Mouse (Mus musculus): ENCODE results near the gene Zfhx3. TPM values are rescaled to one million over a fixed set of nuclear protein-coding genes. Genes with fewer than 3 reads are reported as not detected.

Gene Zfhx3
- polyA plus RNA-seq, 1 experiment from 2014 or later: 17.8 TPM

- no peak overlapping the region for H3K4me3 ChIP-seq (ENCODE audit: low read length)
- H3K27me3 ChIP-seq (replicated peaks; ENCODE audit: control insufficient read depth, insufficient read depth, low read length): no peaks in the 10 kb centered on the region
- no peak overlapping the region for H3K4me2 ChIP-seq (ENCODE audit: low read length)
- H3K9me3 ChIP-seq (ENCODE audit: control insufficient read depth, low read length): no peaks in the 10 kb centered on the region
- no peaks in the 10 kb centered on the region for H3K4me1 ChIP-seq (ENCODE audit: control insufficient read depth, insufficient read depth, low read depth, low read length)
- H3K27ac ChIP-seq (ENCODE audit: low read depth, low read length): no peak overlapping the region
- WGBS: 78% methylated on average over 12 of the region's 12 CpGs
- no peak for ATAC-seq
- no peak overlapping the region for H3K9ac ChIP-seq (ENCODE audit: low read depth, low read length)
- no peaks in the 10 kb centered on the region for H3K36me3 ChIP-seq (ENCODE audit: control insufficient read depth, insufficient read depth, low read length)
These were observed 119.5 kb downstream of the Zfhx3 start for GRCm38 (mm10) chr8:108061972-108062371.

GRCm38 (mm10) chr8:108067111-108067510 lies 124.7 kb downstream of the Zfhx3 start:
- no peak overlapping the region for H3K4me3 ChIP-seq (ENCODE audit: low read length)
- ATAC-seq: no peak
- H3K36me3 ChIP-seq (ENCODE audit: control insufficient read depth, insufficient read depth, low read length): no peaks in the 10 kb centered on the region
- H3K27me3 ChIP-seq (replicated peaks; ENCODE audit: control insufficient read depth, insufficient read depth, low read length): no peaks in the 10 kb centered on the region
- H3K9ac ChIP-seq (ENCODE audit: low read depth, low read length): no peak overlapping the region
- no peak overlapping the region for H3K27ac ChIP-seq (ENCODE audit: low read depth, low read length)
- WGBS: 87% methylated on average over 6 of the region's 6 CpGs
- H3K4me2 ChIP-seq (ENCODE audit: low read length): no peak overlapping the region
- H3K4me1 ChIP-seq (ENCODE audit: control insufficient read depth, insufficient read depth, low read depth, low read length): no peaks in the 10 kb centered on the region; the same call in none of the 2 replicates
- no peaks in the 10 kb centered on the region for H3K9me3 ChIP-seq (ENCODE audit: control insufficient read depth, low read length)

GRCm38 (mm10) chr8:108068195-108068594 lies 125.8 kb downstream of the Zfhx3 start:
- no peak overlapping the region for H3K27ac ChIP-seq (ENCODE audit: low read depth, low read length)
- no peak overlapping the region for H3K4me3 ChIP-seq (ENCODE audit: low read length)
- no peaks in the 10 kb centered on the region; the same call in none of the 2 replicates for H3K4me1 ChIP-seq (ENCODE audit: control insufficient read depth, insufficient read depth, low read depth, low read length)
- H3K27me3 ChIP-seq (replicated peaks; ENCODE audit: control insufficient read depth, insufficient read depth, low read length): no peaks in the 10 kb centered on the region
- H3K4me2 ChIP-seq (ENCODE audit: low read length): no peak overlapping the region
- H3K9me3 ChIP-seq (ENCODE audit: control insufficient read depth, low read length): no peaks in the 10 kb centered on the region
- ATAC-seq: no peak
- 44% methylated on average over 8 of the region's 8 CpGs for WGBS
- H3K36me3 ChIP-seq (ENCODE audit: control insufficient read depth, insufficient read depth, low read length): no peaks in the 10 kb centered on the region
- H3K9ac ChIP-seq (ENCODE audit: low read depth, low read length): no peak overlapping the region

DNA sequence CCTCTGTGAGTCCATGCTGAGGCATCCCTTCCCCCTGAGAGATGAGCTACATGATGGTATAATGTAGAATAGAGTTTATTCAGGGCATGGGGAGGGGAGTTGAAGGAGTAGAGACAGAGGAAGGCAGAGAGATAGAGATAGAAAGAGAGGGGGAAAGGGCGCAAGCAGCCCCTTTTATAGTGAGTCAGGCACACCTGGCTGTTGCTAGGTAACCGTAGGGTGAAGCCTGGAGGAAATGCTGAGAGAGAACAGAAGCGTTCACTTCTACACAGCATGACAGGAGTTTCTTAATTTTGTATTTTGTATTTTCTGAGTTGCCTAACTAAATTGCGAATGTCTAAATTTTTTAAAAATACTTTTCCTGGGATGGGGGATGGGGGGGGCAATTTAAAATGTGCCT lies 128.0 kb downstream of the Zfhx3 start:
- H3K9ac ChIP-seq (ENCODE audit: low read depth, low read length): no peak overlapping the region
- no peak overlapping the region for H3K4me2 ChIP-seq (ENCODE audit: low read length)
- ATAC-seq: no peak
- no peaks in the 10 kb centered on the region for H3K27me3 ChIP-seq (replicated peaks; ENCODE audit: control insufficient read depth, insufficient read depth, low read length)
- no peak overlapping the region for H3K4me3 ChIP-seq (ENCODE audit: low read length)
- no peaks in the 10 kb centered on the region for H3K9me3 ChIP-seq (ENCODE audit: control insufficient read depth, low read length)
- H3K4me1 ChIP-seq (ENCODE audit: control insufficient read depth, insufficient read depth, low read depth, low read length): no peaks in the 10 kb centered on the region; the same call in none of the 2 replicates
- 66% methylated on average over 4 of the region's 4 CpGs for WGBS
- no peaks in the 10 kb centered on the region for H3K36me3 ChIP-seq (ENCODE audit: control insufficient read depth, insufficient read depth, low read length)
- no peak overlapping the region for H3K27ac ChIP-seq (ENCODE audit: low read depth, low read length)

DNA sequence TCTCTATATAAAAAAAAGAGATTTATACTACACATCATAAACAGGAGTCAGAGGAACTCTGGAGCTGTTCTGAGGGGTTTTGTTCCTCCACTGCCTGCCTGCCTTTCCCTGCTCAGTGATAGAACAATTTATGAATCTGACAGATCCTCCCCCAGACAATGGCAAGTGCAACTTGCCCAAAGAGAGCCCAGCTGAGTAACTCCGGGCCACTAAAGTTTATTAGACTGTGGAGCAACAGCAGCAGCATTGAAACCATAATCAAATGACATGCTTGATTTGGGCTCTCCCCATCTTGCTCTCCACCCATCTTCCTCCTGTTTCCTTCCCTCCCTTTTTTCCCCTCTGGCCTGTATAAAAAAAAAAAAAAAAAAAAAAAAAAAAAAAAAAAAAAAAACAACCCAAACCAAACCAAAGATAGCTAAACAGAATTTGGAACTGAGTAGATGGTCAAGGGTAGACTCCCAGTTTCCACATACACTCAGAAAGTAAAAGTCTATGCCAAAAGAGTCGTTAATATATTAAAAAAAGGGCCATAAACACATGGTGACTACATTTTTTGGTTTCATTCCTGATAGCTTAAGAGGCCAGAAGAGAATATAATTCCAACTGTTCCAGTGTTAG lies 129.8 kb downstream of the Zfhx3 start:
- no peak overlapping the region for H3K9ac ChIP-seq (ENCODE audit: low read depth, low read length)
- no peaks in the 10 kb centered on the region for H3K36me3 ChIP-seq (ENCODE audit: control insufficient read depth, insufficient read depth, low read length)
- no peaks in the 10 kb centered on the region for H3K27me3 ChIP-seq (replicated peaks; ENCODE audit: control insufficient read depth, insufficient read depth, low read length)
- H3K4me2 ChIP-seq (ENCODE audit: low read length): no peak overlapping the region
- 65% methylated on average over 2 of the region's 2 CpGs for WGBS
- H3K27ac ChIP-seq (ENCODE audit: low read depth, low read length): no peak overlapping the region
- H3K4me1 ChIP-seq (ENCODE audit: control insufficient read depth, insufficient read depth, low read depth, low read length): no peaks in the 10 kb centered on the region; the same call in none of the 2 replicates
- no peak overlapping the region for H3K4me3 ChIP-seq (ENCODE audit: low read length)
- H3K9me3 ChIP-seq (ENCODE audit: control insufficient read depth, low read length): no peaks in the 10 kb centered on the region
- no peak for ATAC-seq

DNA sequence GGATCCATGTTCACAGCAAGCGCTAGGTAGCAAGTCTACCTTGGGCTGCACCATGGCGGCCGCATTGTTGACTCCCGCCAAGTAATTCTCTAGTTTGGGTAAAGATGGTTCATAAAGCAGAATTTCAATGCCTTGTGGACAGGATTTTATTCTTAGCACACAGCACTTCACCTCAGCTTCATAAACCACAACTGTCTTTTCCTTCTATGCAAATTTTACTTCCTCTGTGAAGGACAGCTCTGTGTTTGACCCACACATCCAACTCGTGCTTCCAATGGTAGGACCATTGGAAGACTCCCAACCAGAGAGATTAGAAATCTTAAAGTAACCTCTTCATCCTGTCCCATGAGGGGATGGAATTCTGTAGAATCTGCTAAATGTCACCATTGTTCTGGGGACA lies 130.4 kb downstream of the Zfhx3 start:
- H3K9me3 ChIP-seq (ENCODE audit: control insufficient read depth, low read length): no peaks in the 10 kb centered on the region
- no peaks in the 10 kb centered on the region; the same call in none of the 2 replicates for H3K4me1 ChIP-seq (ENCODE audit: control insufficient read depth, insufficient read depth, low read depth, low read length)
- ATAC-seq: no peak
- H3K36me3 ChIP-seq (ENCODE audit: control insufficient read depth, insufficient read depth, low read length): no peaks in the 10 kb centered on the region
- no peak overlapping the region for H3K27ac ChIP-seq (ENCODE audit: low read depth, low read length)
- no peak overlapping the region for H3K9ac ChIP-seq (ENCODE audit: low read depth, low read length)
- H3K4me3 ChIP-seq (ENCODE audit: low read length): no peak overlapping the region
- WGBS: 91% methylated on average over 5 of the region's 5 CpGs
- H3K27me3 ChIP-seq (replicated peaks; ENCODE audit: control insufficient read depth, insufficient read depth, low read length): no peaks in the 10 kb centered on the region
- H3K4me2 ChIP-seq (ENCODE audit: low read length): no peak overlapping the region

GRCm38 (mm10) chr8:108075176-108075575 lies 132.7 kb downstream of the Zfhx3 start:
- Histone ChIP-seq H3K4me3 (ENCODE audit: low read length) (no peak overlapping the region), H3K4me2 (ENCODE audit: low read length) (no peak overlapping the region), H3K36me3 (ENCODE audit: control insufficient read depth, insufficient read depth, low read length) (no peaks in the 10 kb centered on the region), H3K27ac (ENCODE audit: low read depth, low read length) (no peak overlapping the region), H3K9me3 (ENCODE audit: control insufficient read depth, low read length) (no peaks in the 10 kb centered on the region), H3K9ac (ENCODE audit: low read depth, low read length) (no peak overlapping the region), H3K4me1 (ENCODE audit: control insufficient read depth, insufficient read depth, low read depth, low read length) (no peaks in the 10 kb centered on the region; the same call in 1 of the 2 replicates), H3K27me3 (replicated peaks; ENCODE audit: control insufficient read depth, insufficient read depth, low read length) (no peaks in the 10 kb centered on the region)
- no peak for ATAC-seq
- WGBS: 68% methylated on average over 5 of the region's 5 CpGs

- Histone ChIP-seq H3K27ac (ENCODE audit: low read depth, low read length) (no peak overlapping the region), H3K4me1 (ENCODE audit: control insufficient read depth, insufficient read depth, low read depth, low read length) (no peaks in the 10 kb centered on the region), H3K9ac (ENCODE audit: low read depth, low read length) (no peak overlapping the region), H3K36me3 (ENCODE audit: control insufficient read depth, insufficient read depth, low read length) (no peaks in the 10 kb centered on the region), H3K4me3 (ENCODE audit: low read length) (no peak overlapping the region), H3K4me2 (ENCODE audit: low read length) (no peak overlapping the region), H3K9me3 (ENCODE audit: control insufficient read depth, low read length) (no peaks in the 10 kb centered on the region), H3K27me3 (replicated peaks; ENCODE audit: control insufficient read depth, insufficient read depth, low read length) (no peaks in the 10 kb centered on the region)
- WGBS: 97% methylated on average over 4 of the region's 4 CpGs
- ATAC-seq: no peak
These were observed 136.3 kb downstream of the Zfhx3 start for GRCm38 (mm10) chr8:108078726-108079125.

GRCm38 (mm10) chr8:108086913-108087312 lies 144.5 kb downstream of the Zfhx3 start:
- no peak overlapping the region for H3K4me2 ChIP-seq (ENCODE audit: low read length)
- no peaks in the 10 kb centered on the region for H3K27me3 ChIP-seq (replicated peaks; ENCODE audit: control insufficient read depth, insufficient read depth, low read length)
- no peak overlapping the region for H3K27ac ChIP-seq (ENCODE audit: low read depth, low read length)
- no peak for ATAC-seq
- no peaks in the 10 kb centered on the region for H3K4me1 ChIP-seq (ENCODE audit: control insufficient read depth, insufficient read depth, low read depth, low read length)
- no peak overlapping the region for H3K9ac ChIP-seq (ENCODE audit: low read depth, low read length)
- H3K4me3 ChIP-seq (ENCODE audit: low read length): no peak overlapping the region
- WGBS: 64% methylated on average over 4 of the region's 4 CpGs
- no peaks in the 10 kb centered on the region for H3K9me3 ChIP-seq (ENCODE audit: control insufficient read depth, low read length)
- H3K36me3 ChIP-seq (ENCODE audit: control insufficient read depth, insufficient read depth, low read length): no peaks in the 10 kb centered on the region

Measured in hindbrain, embryonic 16.5 days (tissue).